In genomic region chr10:61715996-61716864, GRCm38 (mm10) we compare ENCODE assay signal across 8 mouse cellular contexts. TPM values are rescaled to one million over a fixed set of nuclear protein-coding genes. Genes with fewer than 3 reads are reported as not detected.
A peak's percentile ranks its signal among the peaks of the same experiment; 100 is the strongest.
DNase-seq lines count a peak whose midpoint lies in the region; ATAC-seq lines count a peak whose summit lies in the region.

No protein-coding gene starts in this region.

- ATAC-seq in intestine, embryonic 14.5 days (replicated peaks; ENCODE audit: low FRiP score, low TSS enrichment, low read depth): no peak
- ATAC-seq in midbrain, embryonic 13.5 days: peak; percentile 47; the same call in 1 of the 2 replicates

- 70% methylated on average over 7 of the region's 7 CpGs for WGBS in heart, embryonic 10.5 days
- WGBS in embryonic facial prominence, embryonic 10.5 days: 74% methylated on average over 7 of the region's 7 CpGs
- WGBS in intestine, embryonic 14.5 days: 75% methylated on average over 7 of the region's 7 CpGs
- 77% methylated on average over 7 of the region's 7 CpGs for WGBS in midbrain, embryonic 13.5 days

- peaks cover 32% of the 10 kb centered on the region for H3K27me3 ChIP-seq in heart, embryonic 10.5 days (ENCODE audit: insufficient read depth, poor library complexity, severe bottlenecking)
- H3K27me3 ChIP-seq in embryonic facial prominence, embryonic 10.5 days (replicated peaks; ENCODE audit: low read depth, poor library complexity, severe bottlenecking): peaks cover 37% of the 10 kb centered on the region
- no peaks in the 10 kb centered on the region for H3K27me3 ChIP-seq in intestine, embryonic 14.5 days (replicated peaks; ENCODE audit: control insufficient read depth, insufficient read depth, low read length)
- peaks cover 24% of the 10 kb centered on the region; the same call in 1 of the 2 replicates for H3K27me3 ChIP-seq in midbrain, embryonic 13.5 days

- H3K9ac ChIP-seq in intestine, embryonic 14.5 days (ENCODE audit: low read length): no peak overlapping the region
- H3K9ac ChIP-seq in midbrain, embryonic 13.5 days (replicated peaks): no peak overlapping the region

- no peak for DNase-seq in heart, embryonic 10.5 days (ENCODE audit: low spot score)
- no peak for DNase-seq in heart, adult 9 months (ENCODE audit: low spot score in 2 of 2)
- no peak for DNase-seq in embryonic facial prominence, embryonic 10.5 days (ENCODE audit: low spot score)
- no peak for DNase-seq in intestine, embryonic 14.5 days (ENCODE audit: low spot score)
- no peak for DNase-seq in frontal cortex, postnatal 10 days (ENCODE audit: low spot score in 2 of 2)
- no peak for DNase-seq in right cerebral cortex, postnatal 10 days (ENCODE audit: low spot score in 2 of 2)
- no peak for DNase-seq in urinary bladder, postnatal 36 days (ENCODE audit: low spot score in 2 of 2)

- peak overlapping the region; percentile 88; the same call in 1 of the 2 replicates for H3K27ac ChIP-seq in heart, embryonic 10.5 days
- H3K27ac ChIP-seq in embryonic facial prominence, embryonic 10.5 days (replicated peaks): no peak overlapping the region
- no peak overlapping the region for H3K27ac ChIP-seq in intestine, embryonic 14.5 days (ENCODE audit: low read depth)
- no peak overlapping the region for H3K27ac ChIP-seq in midbrain, embryonic 13.5 days

- H3K4me3 ChIP-seq in heart, embryonic 10.5 days: peak overlapping the region; percentile 81
- peak overlapping the region; percentile 75; the same call in 1 of the 2 replicates for H3K4me3 ChIP-seq in embryonic facial prominence, embryonic 10.5 days
- H3K4me3 ChIP-seq in intestine, embryonic 14.5 days (ENCODE audit: low read depth, low read length): peak overlapping the region; percentile 67; the same call in 1 of the 2 replicates
- H3K4me3 ChIP-seq in midbrain, embryonic 13.5 days (replicated peaks): no peak overlapping the region

- 0 out of 2 replicates have a peak, but pooled peaks cover 3% of the 10 kb centered on the region for H3K36me3 ChIP-seq in heart, embryonic 10.5 days
- no peaks in the 10 kb centered on the region for H3K36me3 ChIP-seq in embryonic facial prominence, embryonic 10.5 days (replicated peaks)
- H3K36me3 ChIP-seq in intestine, embryonic 14.5 days (ENCODE audit: control insufficient read depth, insufficient read depth, low read length): no peaks in the 10 kb centered on the region
- no peaks in the 10 kb centered on the region for H3K36me3 ChIP-seq in midbrain, embryonic 13.5 days

- peak overlapping the region; percentile 85 for H3K4me2 ChIP-seq in intestine, embryonic 14.5 days (ENCODE audit: low read length)
- H3K4me2 ChIP-seq in midbrain, embryonic 13.5 days (replicated peaks): peak overlapping the region; percentile 87; the same call in 1 of the 2 replicates

- H3K4me1 ChIP-seq in heart, embryonic 10.5 days: peaks cover 21% of the 10 kb centered on the region
- peaks cover 18% of the 10 kb centered on the region for H3K4me1 ChIP-seq in embryonic facial prominence, embryonic 10.5 days
- H3K4me1 ChIP-seq in intestine, embryonic 14.5 days (replicated peaks; ENCODE audit: control insufficient read depth, insufficient read depth, low read length): peaks cover 3% of the 10 kb centered on the region; the same call in 1 of the 2 replicates
- peaks cover 10% of the 10 kb centered on the region for H3K4me1 ChIP-seq in midbrain, embryonic 13.5 days (replicated peaks)

- no peaks in the 10 kb centered on the region for H3K9me3 ChIP-seq in heart, embryonic 10.5 days
- no peaks in the 10 kb centered on the region for H3K9me3 ChIP-seq in embryonic facial prominence, embryonic 10.5 days
- no peaks in the 10 kb centered on the region for H3K9me3 ChIP-seq in intestine, embryonic 14.5 days (ENCODE audit: control insufficient read depth, low read length)
- no peaks in the 10 kb centered on the region for H3K9me3 ChIP-seq in midbrain, embryonic 13.5 days

RNA-seq across cellular contexts. Expression of gene Aifm2, which starts 1.2 kb away (rescaled TPM):
- polyA plus RNA-seq in heart, embryonic 10.5 days (2016; fragmentation: Nextera tagmentation; extraction: Ambion mirVana): 13.1 and 23.0 TPM in 2 replicates
- polyA plus RNA-seq in embryonic facial prominence, embryonic 10.5 days (2016; fragmentation: Nextera tagmentation; extraction: Ambion mirVana): 8.2 and 11.8 TPM in 2 replicates
- polyA plus RNA-seq in intestine, embryonic 14.5 days (2014; fragmentation: Nextera tagmentation; extraction: Ambion mirVana): 19.1 and 19.6 TPM in 2 replicates
- polyA plus RNA-seq in midbrain, embryonic 13.5 days (2015; fragmentation: Nextera tagmentation; extraction: Ambion mirVana): 4.9 and 6.5 TPM in 2 replicates

RNA-seq across cellular contexts. Expression of gene Tysnd1, which starts 20.9 kb away (rescaled TPM):
- 26.8 and 39.2 TPM in 2 replicates for polyA plus RNA-seq in heart, embryonic 10.5 days (2016; fragmentation: Nextera tagmentation; extraction: Ambion mirVana)
- polyA plus RNA-seq in embryonic facial prominence, embryonic 10.5 days (2016; fragmentation: Nextera tagmentation; extraction: Ambion mirVana): 29.4 and 31.2 TPM in 2 replicates
- polyA plus RNA-seq in intestine, embryonic 14.5 days (2014; fragmentation: Nextera tagmentation; extraction: Ambion mirVana): 32.8 and 40.6 TPM in 2 replicates
- polyA plus RNA-seq in midbrain, embryonic 13.5 days (2015; fragmentation: Nextera tagmentation; extraction: Ambion mirVana): 16.3 and 24.9 TPM in 2 replicates

RNA-seq across cellular contexts. Expression of gene Sar1a, which starts 36.1 kb away (rescaled TPM):
- 187 and 218 TPM in 2 replicates for polyA plus RNA-seq in heart, embryonic 10.5 days (2016; fragmentation: Nextera tagmentation; extraction: Ambion mirVana)
- polyA plus RNA-seq in embryonic facial prominence, embryonic 10.5 days (2016; fragmentation: Nextera tagmentation; extraction: Ambion mirVana): 217 and 224 TPM in 2 replicates
- polyA plus RNA-seq in intestine, embryonic 14.5 days (2014; fragmentation: Nextera tagmentation; extraction: Ambion mirVana): 209 and 237 TPM in 2 replicates
- 200 and 207 TPM in 2 replicates for polyA plus RNA-seq in midbrain, embryonic 13.5 days (2015; fragmentation: Nextera tagmentation; extraction: Ambion mirVana)
